Mouse (Mus musculus): ENCODE measurements around the gene Sntb2. TPM values are rescaled to one million over a fixed set of nuclear protein-coding genes. Genes with fewer than 3 reads are reported as not detected.

Sntb2 gene
- total and polyA plus RNA-seq, 3 experiments, result 0.86 to 2.3 (median 1.3) TPM

DNA sequence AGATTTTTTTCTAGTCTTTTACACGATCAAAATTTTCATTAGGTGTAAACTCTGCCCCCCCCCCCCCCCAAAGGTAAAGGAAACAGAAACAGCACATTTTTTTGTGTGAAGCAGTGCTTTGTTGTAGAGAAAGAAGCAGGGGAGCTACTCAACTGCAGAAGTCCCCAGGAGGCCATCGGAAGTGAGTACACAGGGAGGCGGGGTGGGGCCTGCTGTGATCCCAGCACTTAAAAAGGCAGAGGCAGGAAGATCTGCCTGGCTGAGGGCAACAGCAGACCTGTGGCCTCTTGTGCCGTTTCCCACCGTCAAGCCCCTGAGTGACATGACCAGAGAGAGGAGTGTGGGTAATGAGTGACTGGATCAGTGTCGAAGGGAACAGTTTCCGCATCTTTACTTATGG is 39.2 kb downstream of the Sntb2 start:
- no peaks in the 10 kb centered on the region for H3K27me3 ChIP-seq (replicated peaks)
- no peak overlapping the region for H3K9ac ChIP-seq (ENCODE audit: insufficient read depth, low read depth)
- no peaks in the 10 kb centered on the region for H3K36me3 ChIP-seq (replicated peaks in 1 of 2; ENCODE audit: control insufficient read depth in 1 of 2, insufficient read depth in 1 of 2, low read length in 1 of 2)
- no peak overlapping the region for H3K4me3 ChIP-seq (replicated peaks in 1 of 3; ENCODE audit: low read depth in 2 of 3, low read length in 2 of 3, poor library complexity in 1 of 3)
- in situ Hi-C loops (cut with MboI; ENCODE audit: low pct_ligation_motif_present, low pct_unique_long_range_greater_than_20kb, low sequenced_read_pairs), result no loop called here
- H3K27ac ChIP-seq (ENCODE audit: insufficient read depth, low read depth), result no peak overlapping the region
- H3K4me2 ChIP-seq (ENCODE audit: insufficient read depth, low read depth, poor library complexity, severe bottlenecking), result no peak overlapping the region
- dilution Hi-C loops (cut with MboI; ENCODE audit: extremely low pct_ligation_motif_present, extremely low pct_unique_long_range_greater_than_20kb, low sequenced_read_pairs), result no loop called here
- H3K9me3 ChIP-seq (replicated peaks; ENCODE audit: low read length), result no peaks in the 10 kb centered on the region
- no peak for DNase-seq (ENCODE audit: extremely low read depth)
- H3K4me1 ChIP-seq (ENCODE audit: control insufficient read depth in 1 of 2, insufficient read depth in 2 of 2), result peaks cover 0 to 13% of the 10 kb centered on the region in 2 experiments; a peak in 2 of 4 replicates
- no peak for TF ChIP-seq TBP (conservative IDR thresholded peaks at IDR 0.05; ENCODE audit: low read depth, low read length)
- TF ChIP-seq CHD1 (IDR thresholded peaks at IDR 0.05; ENCODE audit: low read depth, low read length), result no peak
- TF ChIP-seq ZKSCAN1 (IDR thresholded peaks at IDR 0.05; ENCODE audit: borderline replicate concordance, low read depth, low read length), result no peak
- no peak for TF ChIP-seq MAZ (IDR thresholded peaks at IDR 0.05; ENCODE audit: low read depth, low read length)
- no peak for TF ChIP-seq ZC3H11A (IDR thresholded peaks at IDR 0.05; ENCODE audit: low read depth, low read length)
- no peak for TF ChIP-seq SMC3 (IDR thresholded peaks at IDR 0.05; ENCODE audit: low read depth, low read length)
- TF ChIP-seq JUND (conservative IDR thresholded peaks at IDR 0.05; ENCODE audit: low read depth, low read length), result no peak
- no peak for TF ChIP-seq PAX5 (IDR thresholded peaks at IDR 0.05; ENCODE audit: low read length)
- TF ChIP-seq E2F4 (IDR thresholded peaks at IDR 0.05; ENCODE audit: insufficient replicate concordance, low read depth, low read length), result no peak
- no peak for TF ChIP-seq JUN (IDR thresholded peaks at IDR 0.05; ENCODE audit: insufficient read depth, low read depth, low read length)
- no peak for TF ChIP-seq ZNF384 (IDR thresholded peaks at IDR 0.05; ENCODE audit: low read depth, low read length)
- TF ChIP-seq RAD21 (IDR thresholded peaks at IDR 0.05; ENCODE audit: low read depth, low read length), result no peak
- TF ChIP-seq UBTF (IDR thresholded peaks at IDR 0.05; ENCODE audit: low read depth, low read length), result no peak
- H3K79me2 ChIP-seq (replicated peaks; ENCODE audit: control insufficient read depth, extremely low read depth, insufficient read depth, poor library complexity, severe bottlenecking), result no peaks in the 10 kb centered on the region

DNA sequence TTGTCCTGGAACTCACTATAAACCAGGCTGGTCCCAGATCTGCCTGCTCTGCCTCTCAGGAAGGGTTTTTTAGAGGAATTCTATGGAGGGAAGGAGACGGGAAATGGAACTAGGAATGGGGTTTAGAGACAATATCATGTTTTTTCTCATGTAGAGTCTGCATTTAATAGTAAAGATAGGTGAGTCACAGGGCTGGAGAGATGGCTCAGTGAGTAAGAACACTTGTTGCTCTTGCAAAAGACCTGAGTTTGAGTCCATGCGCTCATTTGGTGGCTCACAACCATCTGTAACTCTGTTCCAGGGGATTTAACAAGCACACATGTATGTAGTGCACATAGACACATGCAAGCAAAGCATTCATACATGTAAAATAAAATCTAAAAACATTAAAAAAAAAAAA is 40.2 kb downstream of the Sntb2 start:
- H3K9me3 ChIP-seq (replicated peaks; ENCODE audit: low read length), result no peaks in the 10 kb centered on the region
- H3K4me3 ChIP-seq (replicated peaks in 1 of 3; ENCODE audit: low read depth in 2 of 3, low read length in 2 of 3, poor library complexity in 1 of 3), result no peak overlapping the region
- DNase-seq (ENCODE audit: extremely low read depth), result no peak
- in situ Hi-C loops (cut with MboI; ENCODE audit: low pct_ligation_motif_present, low pct_unique_long_range_greater_than_20kb, low sequenced_read_pairs), result no loop called here
- dilution Hi-C loops (cut with MboI; ENCODE audit: extremely low pct_ligation_motif_present, extremely low pct_unique_long_range_greater_than_20kb, low sequenced_read_pairs), result no loop called here
- no peak overlapping the region for H3K9ac ChIP-seq (ENCODE audit: insufficient read depth, low read depth)
- no peaks in the 10 kb centered on the region for H3K79me2 ChIP-seq (replicated peaks; ENCODE audit: control insufficient read depth, extremely low read depth, insufficient read depth, poor library complexity, severe bottlenecking)
- H3K4me1 ChIP-seq (ENCODE audit: control insufficient read depth in 1 of 2, insufficient read depth in 2 of 2), result peaks cover 0 to 13% of the 10 kb centered on the region in 2 experiments; a peak in 2 of 4 replicates
- no peak overlapping the region for H3K4me2 ChIP-seq (ENCODE audit: insufficient read depth, low read depth, poor library complexity, severe bottlenecking)
- no peaks in the 10 kb centered on the region for H3K27me3 ChIP-seq (replicated peaks)
- no peak for TF ChIP-seq ZMIZ1 (IDR thresholded peaks at IDR 0.05; ENCODE audit: low read depth, low read length)
- TF ChIP-seq BHLHE40 (IDR thresholded peaks at IDR 0.05; ENCODE audit: low read depth, low read length), result no peak
- TF ChIP-seq MXI1 (IDR thresholded peaks at IDR 0.05; ENCODE audit: low read depth, low read length), result no peak
- no peak for TF ChIP-seq RCOR1 (conservative IDR thresholded peaks at IDR 0.05; ENCODE audit: low read depth, low read length)
- no peak for TF ChIP-seq MEF2A (IDR thresholded peaks at IDR 0.05; ENCODE audit: borderline replicate concordance, low read depth, low read length)
- TF ChIP-seq GABPA (IDR thresholded peaks at IDR 0.05; ENCODE audit: insufficient replicate concordance, low read depth, low read length), result no peak
- no peak for TF ChIP-seq EP300 (IDR thresholded peaks at IDR 0.05; ENCODE audit: low read length)
- no peak for TF ChIP-seq POLR2A (IDR thresholded peaks at IDR 0.05; ENCODE audit: low read depth, low read length)
- no peak for TF ChIP-seq ETS1 (conservative IDR thresholded peaks at IDR 0.05; ENCODE audit: low read depth, low read length)
- no peak for TF ChIP-seq POLR2AphosphoS2 (IDR thresholded peaks at IDR 0.05; ENCODE audit: low read depth, low read length)
- no peak for TF ChIP-seq MAZ (IDR thresholded peaks at IDR 0.05; ENCODE audit: low read depth, low read length)
- no peak for TF ChIP-seq JUND (conservative IDR thresholded peaks at IDR 0.05; ENCODE audit: low read depth, low read length)
- TF ChIP-seq PAX5 (IDR thresholded peaks at IDR 0.05; ENCODE audit: low read length), result no peak
- no peaks in the 10 kb centered on the region for H3K36me3 ChIP-seq (replicated peaks in 1 of 2; ENCODE audit: control insufficient read depth in 1 of 2, insufficient read depth in 1 of 2, low read length in 1 of 2)
- H3K27ac ChIP-seq (ENCODE audit: insufficient read depth, low read depth), result no peak overlapping the region

Data from CH12.LX (cell line).